Mouse (Mus musculus) forebrain, postnatal 0 days (tissue): ENCODE measurements at regions not wholly inside any gene's neighbourhood (a gene's known extent, or its start where the extent isn't known, plus 50 kb on each side); places are given as distances from the start of the nearest gene placed in this dataset.

Experiments
- ATAC-seq: fragments of 200-750 bp; cut with Nextera tagmentation; 2 replicates; pipeline ENCODE4 v1.8.0; 2017; ENCODE audit warnings: mild to moderate bottlenecking, moderate library complexity
- DNase-seq: peaks from one replicate; pipeline ENCODE4 v3.0.0-alpha.2; 2015
- H3K27ac ChIP-seq: fragments of 300-500 bp; sonication (generic); 2 replicates; pipeline ENCODE4 v1.5.1; 2014; ENCODE audit warnings: low read depth, mild to moderate bottlenecking, antibody characterized with exemption, low read length, moderate library complexity, mixed read lengths
- H3K27me3 ChIP-seq: fragments of 300-500 bp; sonication (generic); 2 replicates; pipeline ENCODE4 v1.6.1; 2014; ENCODE audit warnings: mild to moderate bottlenecking, low read length, mixed read lengths; ENCODE audit not compliant: insufficient read depth
- H3K36me3 ChIP-seq: fragments of 300-500 bp; sonication (generic); 2 replicates; pipeline ENCODE4 v1.6.1; 2014; ENCODE audit warnings: mild to moderate bottlenecking, moderate library complexity; ENCODE audit not compliant: insufficient read depth
- H3K4me1 ChIP-seq: fragments of 300-500 bp; sonication (generic); 2 replicates; pipeline ENCODE4 v1.6.1; 2014; ENCODE audit warnings: antibody characterized with exemption; ENCODE audit not compliant: insufficient read depth
- H3K4me2 ChIP-seq: fragments of 300-500 bp; sonication (generic); 2 replicates; pipeline ENCODE4 v1.6.1; 2014; ENCODE audit warnings: low read depth, mild to moderate bottlenecking, moderate library complexity
- H3K4me3 ChIP-seq: fragments of 300-500 bp; sonication (generic); 2 replicates; pipeline ENCODE4 v1.5.1; 2014; ENCODE audit warnings: low read depth, low read length, mixed read lengths
- H3K9ac ChIP-seq: fragments of 300-500 bp; sonication (generic); 2 replicates; pipeline ENCODE4 v1.6.1; 2014; ENCODE audit warnings: mild to moderate bottlenecking
- H3K9me3 ChIP-seq: fragments of 300-500 bp; sonication (generic); 2 replicates; pipeline ENCODE4 v1.6.1; 2016; ENCODE audit warnings: low read length
- CTCF ChIP-seq: sonication (generic); IDR thresholded peaks from 2 replicates; pipeline ENCODE4 v1.5.1; 2016; ENCODE audit warnings: antibody characterized with exemption, control low read depth, low read depth
- WGBS: fragments of 180-500 bp; shearing (Covaris S2); extraction: QIAGEN DNeasy Blood & Tissue Kit; methylation state at CpG from one replicate; pipeline ENCODE4 v1.1.7; 2014; 5-methylcytosine and 5-hydroxymethylcytosine counted together

- Histone ChIP-seq H3K4me2 (no peak overlapping the region), H3K27me3 (no peaks in the 10 kb centered on the region), H3K4me1 (no peaks in the 10 kb centered on the region), H3K9ac (no peak overlapping the region), H3K9me3 (no peaks in the 10 kb centered on the region), H3K36me3 (no peaks in the 10 kb centered on the region), H3K4me3 (no peak overlapping the region), H3K27ac (no peak overlapping the region)
- DNase-seq (no peak), ATAC-seq (peak; percentile 12; the same call in 1 of the 2 replicates)
- 38% methylated on average over 1 of the region's 1 CpGs for WGBS
- TF ChIP-seq CTCF: no peak
Measured at GRCm38 (mm10) chr1:79056676-79057262, 240.2 kb downstream of the Kcne4 start.

- 84% methylated on average over 1 of the region's 1 CpGs for WGBS
- no peak overlapping the region for H3K4me3 ChIP-seq
- no peaks in the 10 kb centered on the region for H3K36me3 ChIP-seq
- no peaks in the 10 kb centered on the region for H3K9me3 ChIP-seq
- H3K4me2 ChIP-seq: no peak overlapping the region
- TF ChIP-seq CTCF: no peak
- no peaks in the 10 kb centered on the region for H3K27me3 ChIP-seq
- no peaks in the 10 kb centered on the region for H3K4me1 ChIP-seq
- H3K27ac ChIP-seq: no peak overlapping the region
- no peak for ATAC-seq
- no peak for DNase-seq
- H3K9ac ChIP-seq: no peak overlapping the region
Measured at GRCm38 (mm10) chr1:79080231-79080630, 263.7 kb downstream of the Kcne4 start.
